Mouse (Mus musculus): ENCODE measurements around the gene Slc9a5.

- no peak for TF ChIP-seq TAL1 (conservative IDR thresholded peaks at IDR 0.05; ENCODE audit: low read depth, low read length)
- no peak for TF ChIP-seq CTCF (IDR thresholded peaks at IDR 0.05; ENCODE audit: low read depth, low read length)
- TF ChIP-seq GATA2 (IDR thresholded peaks at IDR 0.05; ENCODE audit: borderline replicate concordance, low read depth, low read length): no peak
- TF ChIP-seq GATA1 (IDR thresholded peaks at IDR 0.05; ENCODE audit: borderline replicate concordance, low read length): no peak
Measured at GRCm38 (mm10) chr8:105350186-105350585, 1.5 kb downstream of the Slc9a5 start.

Measured in G1E (cell line).